Mouse (Mus musculus): Measurements from ENCODE around the gene Tmem254a. TPM values are rescaled to one million over a fixed set of nuclear protein-coding genes. Genes with fewer than 3 reads are reported as not detected.
"Not testable (repeated sequence)": the region's sequence is repeated elsewhere in the genome, so short reads cannot be mapped to it uniquely, and the experiment has no call there.

Gene Tmem254a
- 4.2 and 5.2 TPM in 2 replicates for polyA plus RNA-seq (2015; fragmentation: Nextera tagmentation; extraction: Ambion mirVana)

DNA sequence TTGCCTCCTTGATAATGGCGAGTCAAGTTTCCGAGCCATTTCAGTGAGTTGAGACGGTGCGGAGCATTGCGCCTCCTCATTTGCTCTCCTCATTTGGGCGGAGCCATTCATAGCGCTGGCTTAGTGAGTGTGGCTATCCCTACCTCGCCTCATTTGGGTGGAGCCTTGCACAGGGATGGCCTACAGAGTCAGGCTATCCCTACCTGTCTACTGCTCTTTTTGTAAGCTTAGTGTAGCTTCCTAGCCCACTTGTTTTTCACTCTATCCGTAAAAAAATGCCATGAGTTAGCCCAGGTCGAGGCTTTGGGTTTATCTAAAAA is at the start of gene Tmem254a:
Gene Tmem254a (minus strand): TSS at position 111 of the 320 bp plus-strand sequence.
- H3K4me2 ChIP-seq (ENCODE audit: low read depth, low read length); H3K9ac ChIP-seq (ENCODE audit: low read length); H3K27me3 ChIP-seq (ENCODE audit: control insufficient read depth, insufficient read depth, low read depth, low read length); H3K4me3 ChIP-seq (ENCODE audit: low read length); H3K36me3 ChIP-seq (ENCODE audit: control insufficient read depth, insufficient read depth, low read length); H3K27ac ChIP-seq (ENCODE audit: low read length); H3K9me3 ChIP-seq (ENCODE audit: control insufficient read depth, low read length); H3K4me1 ChIP-seq (replicated peaks; ENCODE audit: control insufficient read depth, insufficient read depth, low read length): not testable (repeated sequence)
- ATAC-seq (ENCODE audit: low read depth) = peak; percentile 77
- no CpG with 5 or more reads among the region's 10 CpGs for WGBS

DNA sequence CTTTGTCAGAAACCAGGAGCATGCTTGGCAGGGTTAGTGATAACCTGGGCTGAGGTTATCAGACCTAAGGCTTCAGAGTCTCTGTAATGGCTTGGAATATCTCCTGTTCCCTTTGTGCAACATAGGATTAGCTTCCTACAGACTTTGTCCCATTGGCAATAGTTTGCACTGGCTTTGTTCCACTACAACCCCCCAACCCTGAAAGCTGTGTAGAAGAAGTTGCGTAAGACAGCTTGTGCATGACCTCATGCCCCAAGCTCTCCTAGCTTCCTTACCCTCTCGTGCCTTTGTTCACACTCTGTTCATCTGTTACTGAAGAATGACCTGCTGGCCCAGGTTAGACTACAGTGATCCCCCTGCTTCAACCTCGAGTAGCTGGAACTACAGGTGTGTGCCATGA is 30.4 kb upstream of the Tmem254a start:
- H3K4me1 ChIP-seq (replicated peaks; ENCODE audit: control insufficient read depth, insufficient read depth, low read length); H3K9me3 ChIP-seq (ENCODE audit: control insufficient read depth, low read length); H3K36me3 ChIP-seq (ENCODE audit: control insufficient read depth, insufficient read depth, low read length); H3K27ac ChIP-seq (ENCODE audit: low read length); H3K4me3 ChIP-seq (ENCODE audit: low read length); H3K4me2 ChIP-seq (ENCODE audit: low read depth, low read length); ATAC-seq (ENCODE audit: low read depth); H3K9ac ChIP-seq (ENCODE audit: low read length); H3K27me3 ChIP-seq (ENCODE audit: control insufficient read depth, insufficient read depth, low read depth, low read length): not testable (repeated sequence)
- WGBS = no CpG with 5 or more reads among the region's 3 CpGs

DNA sequence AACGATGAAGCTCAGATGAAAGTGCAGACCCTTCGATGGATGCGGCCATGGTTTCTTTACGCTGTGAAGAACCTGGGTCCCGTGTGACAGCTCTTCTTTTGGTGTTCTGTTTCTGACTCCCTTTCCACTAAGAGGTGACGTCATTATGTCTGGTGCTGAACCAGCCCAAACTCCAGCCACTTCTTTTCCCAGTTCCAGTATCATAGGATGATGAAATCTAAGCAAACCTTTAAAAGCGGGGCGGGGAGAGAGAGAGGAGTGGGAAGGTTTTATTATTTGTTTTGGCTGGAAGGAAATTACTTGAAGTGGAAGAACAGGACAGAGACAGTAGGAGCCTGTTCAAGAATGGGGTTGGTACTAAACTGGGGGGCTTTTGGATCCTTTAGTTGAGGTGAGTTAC is 10.5 kb upstream of the Tmem254a start, which contains the start of gene Cphx1:
Gene Cphx1 (plus strand): TSS at position 301 of the 400 bp plus-strand sequence.
- H3K4me3 ChIP-seq (ENCODE audit: low read length); H3K9ac ChIP-seq (ENCODE audit: low read length); ATAC-seq (ENCODE audit: low read depth); H3K9me3 ChIP-seq (ENCODE audit: control insufficient read depth, low read length); H3K4me1 ChIP-seq (replicated peaks; ENCODE audit: control insufficient read depth, insufficient read depth, low read length); H3K27ac ChIP-seq (ENCODE audit: low read length); H3K4me2 ChIP-seq (ENCODE audit: low read depth, low read length); H3K27me3 ChIP-seq (ENCODE audit: control insufficient read depth, insufficient read depth, low read depth, low read length); H3K36me3 ChIP-seq (ENCODE audit: control insufficient read depth, insufficient read depth, low read length): not testable (repeated sequence)
- WGBS = no CpG with 5 or more reads among the region's 8 CpGs

DNA sequence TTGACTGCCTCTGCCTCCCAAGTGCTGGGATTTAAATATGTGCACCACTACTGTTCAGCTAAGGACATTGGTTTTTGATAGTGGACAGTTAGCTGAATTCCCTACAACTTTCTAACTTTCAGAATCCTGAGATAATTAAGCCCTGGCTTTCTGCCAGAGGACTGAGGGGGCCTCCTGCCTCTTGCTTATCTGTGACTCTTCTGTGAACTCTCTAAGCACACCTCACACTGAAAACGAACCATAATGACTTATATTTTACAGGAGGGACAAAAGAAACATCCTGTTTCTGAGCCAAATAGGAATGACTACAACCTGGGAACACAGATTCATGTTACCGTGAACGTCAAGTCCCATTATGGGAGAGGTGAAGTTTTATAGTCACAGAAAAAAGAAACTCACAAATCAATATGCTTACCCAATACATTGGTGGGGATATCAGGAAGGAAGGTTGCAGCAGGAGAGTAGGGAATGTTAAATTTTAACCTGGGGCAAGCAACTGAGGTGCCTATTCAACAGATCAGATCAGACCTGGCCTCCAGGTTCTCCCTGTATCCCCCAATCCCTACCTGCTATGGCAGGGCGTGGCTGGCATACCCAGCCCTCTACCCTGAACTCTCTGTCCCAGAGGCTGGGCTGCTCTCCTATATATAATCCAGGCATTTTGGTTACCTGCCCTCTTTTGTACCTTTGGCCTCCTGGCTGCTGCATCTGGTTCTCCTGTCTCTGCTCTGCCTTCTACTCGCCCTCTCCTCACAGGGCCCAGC is 9.6 kb upstream of the Tmem254a start:
- H3K4me3 ChIP-seq (ENCODE audit: low read length); H3K9ac ChIP-seq (ENCODE audit: low read length); ATAC-seq (ENCODE audit: low read depth); H3K27ac ChIP-seq (ENCODE audit: low read length); H3K27me3 ChIP-seq (ENCODE audit: control insufficient read depth, insufficient read depth, low read depth, low read length); H3K4me1 ChIP-seq (replicated peaks; ENCODE audit: control insufficient read depth, insufficient read depth, low read length); H3K4me2 ChIP-seq (ENCODE audit: low read depth, low read length); H3K36me3 ChIP-seq (ENCODE audit: control insufficient read depth, insufficient read depth, low read length); H3K9me3 ChIP-seq (ENCODE audit: control insufficient read depth, low read length): not testable (repeated sequence)
- WGBS = no CpG with 5 or more reads among the region's 5 CpGs

DNA sequence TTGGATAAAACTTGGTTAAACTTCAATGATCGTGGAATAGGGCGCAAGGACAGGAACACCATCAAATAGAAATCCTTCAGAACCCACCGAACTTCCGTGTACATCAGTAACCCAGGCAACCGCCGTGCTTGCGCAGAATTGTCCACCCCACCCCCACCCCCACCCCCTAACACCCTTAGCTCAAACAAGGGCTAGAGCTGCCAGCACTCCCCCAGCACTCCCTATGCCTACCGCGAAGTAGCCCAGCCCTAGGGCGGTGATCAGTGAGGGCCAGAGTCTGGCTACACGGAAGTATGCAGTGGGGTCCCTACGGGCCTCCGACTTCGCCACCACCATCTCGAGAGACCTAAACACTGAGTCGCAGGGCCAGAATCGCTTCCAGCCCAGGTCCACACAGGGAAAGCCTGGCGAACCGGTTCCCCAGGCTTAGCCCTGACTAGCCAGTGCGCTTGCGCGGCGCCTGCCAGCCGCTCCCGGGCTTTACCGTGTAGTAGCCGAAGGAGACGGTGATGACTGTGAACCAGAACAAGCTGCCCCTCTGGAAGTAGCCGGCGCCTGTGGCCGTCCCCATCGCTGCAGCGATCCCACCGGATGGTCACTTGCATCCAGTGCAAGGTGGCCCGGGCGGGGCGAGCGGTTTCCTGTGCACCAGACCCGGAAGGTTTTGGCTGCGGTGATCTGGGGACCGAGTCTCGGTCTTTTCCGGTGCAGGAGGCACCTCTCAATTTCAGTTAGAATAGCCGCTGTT is 484 bp downstream of the Tmem254a start:
- H3K9ac ChIP-seq (ENCODE audit: low read length); H3K9me3 ChIP-seq (ENCODE audit: control insufficient read depth, low read length); H3K4me2 ChIP-seq (ENCODE audit: low read depth, low read length); H3K27ac ChIP-seq (ENCODE audit: low read length); H3K4me1 ChIP-seq (replicated peaks; ENCODE audit: control insufficient read depth, insufficient read depth, low read length); H3K36me3 ChIP-seq (ENCODE audit: control insufficient read depth, insufficient read depth, low read length); H3K4me3 ChIP-seq (ENCODE audit: low read length); H3K27me3 ChIP-seq (ENCODE audit: control insufficient read depth, insufficient read depth, low read depth, low read length): not testable (repeated sequence)
- peak; percentile 89 for ATAC-seq (ENCODE audit: low read depth)
- no CpG with 5 or more reads among the region's 44 CpGs for WGBS

DNA sequence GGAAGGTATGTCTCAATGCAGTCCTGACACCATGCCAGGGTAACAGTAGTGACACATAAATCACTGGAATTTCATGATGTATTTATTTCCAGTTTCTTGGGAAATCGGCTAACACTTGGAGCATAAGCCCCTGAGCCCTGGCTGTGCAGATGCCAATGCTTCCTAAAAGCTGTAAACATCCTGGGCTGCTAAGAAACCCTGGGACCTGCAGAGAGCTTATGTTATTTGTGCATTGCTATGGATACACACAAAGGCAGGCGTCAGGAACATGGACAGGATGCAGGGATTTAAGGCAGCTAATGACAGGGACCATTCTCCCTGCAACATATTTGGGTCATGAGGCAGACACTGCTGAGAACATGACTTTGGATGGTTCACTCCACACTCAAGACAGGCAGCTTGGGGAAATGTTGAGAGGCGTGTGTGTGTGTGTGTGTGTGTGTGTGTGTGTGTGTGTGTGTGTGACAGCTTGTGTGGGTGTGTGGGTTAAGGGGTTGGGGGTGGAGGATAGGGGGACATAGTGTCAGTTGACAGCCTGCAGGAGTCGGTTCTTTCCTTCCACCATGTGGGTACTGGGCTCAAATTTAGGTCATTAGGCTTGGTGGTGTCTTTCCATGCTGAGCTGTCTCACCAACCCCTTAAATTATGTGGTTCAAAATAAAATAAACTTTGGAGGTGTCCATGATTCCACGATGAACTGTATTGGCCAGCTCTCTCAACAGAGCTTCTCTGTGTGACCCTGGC is 8.9 kb downstream of the Tmem254a start:
- H3K27me3 ChIP-seq (ENCODE audit: control insufficient read depth, insufficient read depth, low read depth, low read length); H3K9me3 ChIP-seq (ENCODE audit: control insufficient read depth, low read length); H3K36me3 ChIP-seq (ENCODE audit: control insufficient read depth, insufficient read depth, low read length); H3K4me3 ChIP-seq (ENCODE audit: low read length); H3K9ac ChIP-seq (ENCODE audit: low read length); H3K4me2 ChIP-seq (ENCODE audit: low read depth, low read length); H3K4me1 ChIP-seq (replicated peaks; ENCODE audit: control insufficient read depth, insufficient read depth, low read length); H3K27ac ChIP-seq (ENCODE audit: low read length): not testable (repeated sequence)
- peak; percentile 94 for ATAC-seq (ENCODE audit: low read depth)
- WGBS = no CpG with 5 or more reads among the region's 5 CpGs

DNA sequence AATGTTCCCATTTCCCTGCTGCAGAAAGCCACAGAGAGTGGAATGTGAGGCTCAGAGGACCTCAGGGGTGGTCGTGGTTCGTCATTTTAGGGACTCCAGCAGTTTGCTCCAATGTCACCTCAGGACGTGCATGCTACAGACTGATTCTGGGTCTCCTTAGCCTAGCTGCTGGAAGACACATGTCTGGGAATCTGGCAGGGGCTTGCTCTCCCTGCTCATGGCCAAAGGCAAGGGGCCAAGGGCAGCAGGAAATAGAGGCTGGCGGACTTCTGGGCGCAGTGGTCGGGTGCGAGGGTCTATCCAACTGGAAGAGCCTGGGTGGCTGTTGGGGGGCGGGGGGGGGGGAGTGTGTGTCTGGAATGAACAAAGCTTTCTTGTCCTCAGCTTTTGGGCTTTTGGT is 18.5 kb downstream of the Tmem254a start:
- H3K36me3 ChIP-seq (ENCODE audit: control insufficient read depth, insufficient read depth, low read length); H3K4me1 ChIP-seq (replicated peaks; ENCODE audit: control insufficient read depth, insufficient read depth, low read length); H3K9me3 ChIP-seq (ENCODE audit: control insufficient read depth, low read length); H3K4me2 ChIP-seq (ENCODE audit: low read depth, low read length); H3K27me3 ChIP-seq (ENCODE audit: control insufficient read depth, insufficient read depth, low read depth, low read length); H3K9ac ChIP-seq (ENCODE audit: low read length); H3K27ac ChIP-seq (ENCODE audit: low read length); H3K4me3 ChIP-seq (ENCODE audit: low read length): not testable (repeated sequence)
- WGBS = no CpG with 5 or more reads among the region's 8 CpGs
- ATAC-seq (ENCODE audit: low read depth) = peak; percentile 66; the same call in 1 of the 2 replicates

DNA sequence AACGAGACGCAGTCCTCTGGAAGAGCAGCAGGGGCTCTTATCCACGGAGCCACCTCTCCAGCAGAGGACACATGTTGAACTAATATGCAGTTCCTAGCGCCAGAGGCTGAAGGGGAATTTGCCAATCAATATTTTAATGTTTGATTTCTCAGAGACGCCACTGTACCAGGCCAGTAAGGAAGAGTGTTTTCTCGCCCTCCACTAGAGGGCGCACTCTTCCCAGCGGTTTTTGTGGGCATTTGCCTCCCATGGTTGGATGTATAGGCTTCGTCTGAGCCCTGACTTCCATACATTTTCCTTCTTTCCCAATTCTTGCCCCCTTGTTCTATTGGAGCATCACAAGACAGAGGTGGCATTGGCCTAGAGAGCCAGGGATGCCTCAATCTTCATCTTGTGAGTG is 20.2 kb downstream of the Tmem254a start:
- H3K27ac ChIP-seq (ENCODE audit: low read length); H3K9ac ChIP-seq (ENCODE audit: low read length); H3K9me3 ChIP-seq (ENCODE audit: control insufficient read depth, low read length); H3K36me3 ChIP-seq (ENCODE audit: control insufficient read depth, insufficient read depth, low read length); H3K27me3 ChIP-seq (ENCODE audit: control insufficient read depth, insufficient read depth, low read depth, low read length); H3K4me2 ChIP-seq (ENCODE audit: low read depth, low read length); H3K4me1 ChIP-seq (replicated peaks; ENCODE audit: control insufficient read depth, insufficient read depth, low read length); H3K4me3 ChIP-seq (ENCODE audit: low read length); ATAC-seq (ENCODE audit: low read depth): not testable (repeated sequence)
- WGBS = no CpG with 5 or more reads among the region's 9 CpGs

DNA sequence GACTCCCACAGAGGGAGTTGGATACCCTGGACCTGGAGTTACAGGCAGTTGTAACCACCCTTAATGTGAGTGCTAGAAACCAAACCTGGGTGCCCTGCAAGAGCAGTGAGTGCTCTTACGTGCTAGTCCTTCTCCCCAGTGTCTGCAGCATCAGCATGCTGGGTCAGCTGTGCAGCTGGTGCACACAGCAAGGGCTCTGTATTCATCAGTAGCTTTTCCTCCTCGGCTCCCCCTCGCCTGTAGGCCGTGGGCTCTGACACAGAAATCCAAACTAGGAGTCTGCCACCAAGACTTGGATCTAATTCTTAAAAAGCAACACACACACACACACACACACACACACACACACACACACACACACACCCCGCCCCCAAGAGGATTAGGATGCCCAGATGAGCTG is 22.2 kb downstream of the Tmem254a start:
- ATAC-seq (ENCODE audit: low read depth); H3K4me1 ChIP-seq (replicated peaks; ENCODE audit: control insufficient read depth, insufficient read depth, low read length); H3K9ac ChIP-seq (ENCODE audit: low read length); H3K4me2 ChIP-seq (ENCODE audit: low read depth, low read length); H3K9me3 ChIP-seq (ENCODE audit: control insufficient read depth, low read length); H3K4me3 ChIP-seq (ENCODE audit: low read length); H3K27ac ChIP-seq (ENCODE audit: low read length); H3K36me3 ChIP-seq (ENCODE audit: control insufficient read depth, insufficient read depth, low read length); H3K27me3 ChIP-seq (ENCODE audit: control insufficient read depth, insufficient read depth, low read depth, low read length): not testable (repeated sequence)
- no CpG with 5 or more reads among the region's 5 CpGs for WGBS
